ENCODE assay signal across 42 mouse cellular contexts in the genomic region with DNA sequence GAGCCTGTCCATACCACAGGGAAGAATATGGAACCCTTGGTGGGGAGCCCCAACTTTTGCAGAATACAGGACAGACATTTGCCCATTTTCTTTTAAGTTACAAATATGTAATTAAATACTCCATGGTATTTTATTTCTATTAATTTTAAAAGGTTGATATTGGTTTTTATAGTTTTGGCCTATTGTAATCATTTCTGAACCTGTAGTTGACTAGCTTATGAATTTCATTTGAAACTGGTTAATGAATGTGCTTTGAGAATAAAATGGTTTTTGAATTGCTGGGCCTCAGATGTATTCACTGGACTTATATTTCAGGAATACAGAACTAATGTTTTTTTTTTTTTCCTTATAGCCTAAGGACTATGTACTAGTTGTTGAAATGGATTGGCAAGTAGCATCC. TPM values are rescaled to one million over a fixed set of nuclear protein-coding genes. Genes with fewer than 3 reads are reported as not detected.
"Had no signal": no experiment of that assay in that cellular context is flagged by ENCODE, and none has a peak within 500 bp of the region (broad histone marks: within the 10 kb centered on the region; RNA-seq: fewer than 3 reads in every experiment).

A gene (plus strand): TSS at position 301 of the 400 bp plus-strand sequence.

- H3K4me1 ChIP-seq: heart, embryonic 10.5 days; heart, embryonic 12.5 days; heart, embryonic 13.5 days; heart, embryonic 15.5 days; hindbrain, embryonic 10.5 days; hindbrain, embryonic 12.5 days; hindbrain, embryonic 13.5 days; hindbrain, embryonic 15.5 days; intestine, embryonic 15.5 days had no signal

- DNase-seq: heart, postnatal 10 days; heart, postnatal 14 days; heart, postnatal 36 days; heart, postnatal 4 days; kidney, adult 11 months; kidney, adult 18-20 months; kidney, adult 2 months; kidney, adult 8-10 months; kidney, adult 9 months; kidney, postnatal 10 days; kidney, postnatal 14 days; kidney, postnatal 25 days; kidney, postnatal 36 days; kidney, postnatal 4 days; layer of hippocampus, adult 9-11 months; layer of hippocampus, postnatal 36 days had no signal

- H3K27me3 ChIP-seq: heart, embryonic 12.5 days; heart, embryonic 13.5 days; heart, embryonic 15.5 days; hindbrain, embryonic 12.5 days; hindbrain, embryonic 13.5 days; hindbrain, embryonic 15.5 days; intestine, embryonic 15.5 days; kidney, embryonic 15.5 days had no signal

- H3K27ac ChIP-seq: heart, embryonic 10.5 days; heart, embryonic 13.5 days; heart, embryonic 15.5 days; hindbrain, embryonic 10.5 days; hindbrain, embryonic 12.5 days; hindbrain, embryonic 13.5 days; hindbrain, embryonic 14.5 days; hindbrain, embryonic 15.5 days; hindbrain, postnatal 0 days; intestine, embryonic 15.5 days; kidney, embryonic 15.5 days; kidney, postnatal 0 days; layer of hippocampus, adult 2 months had no signal

- H3K9ac ChIP-seq: heart, embryonic 12.5 days; heart, embryonic 13.5 days; heart, embryonic 15.5 days; hindbrain, embryonic 12.5 days; hindbrain, embryonic 13.5 days; hindbrain, embryonic 14.5 days; hindbrain, embryonic 15.5 days; intestine, embryonic 15.5 days; kidney, embryonic 15.5 days had no signal

- H3K9me3 ChIP-seq: heart, embryonic 10.5 days; heart, embryonic 12.5 days; heart, embryonic 13.5 days; heart, embryonic 15.5 days; hindbrain, embryonic 10.5 days; hindbrain, embryonic 12.5 days; hindbrain, embryonic 13.5 days; hindbrain, embryonic 15.5 days; intestine, embryonic 15.5 days; kidney, embryonic 15.5 days had no signal

- H3K4me3 ChIP-seq: heart, embryonic 10.5 days; heart, embryonic 12.5 days; heart, embryonic 13.5 days; heart, embryonic 15.5 days; hindbrain, embryonic 10.5 days; hindbrain, embryonic 12.5 days; hindbrain, embryonic 13.5 days; hindbrain, embryonic 15.5 days; intestine, embryonic 15.5 days; kidney, embryonic 15.5 days; layer of hippocampus, adult 2 months had no signal

RNA-seq across cellular contexts. Expression of the gene that starts here (rescaled TPM):
- total RNA-seq: heart, postnatal 36 days; hematopoietic stem cell, adult 5-6 weeks; hindbrain, postnatal 0 days; layer of hippocampus, postnatal 14 days had no signal
- polyA plus RNA-seq: heart, embryonic 11.5 days; heart, embryonic 14.5 days; heart, embryonic 15.5 days; heart, embryonic 16.5 days; heart, postnatal 0 days; hindbrain, embryonic 14.5 days; hindbrain, postnatal 0 days; inflammation-experienced regulatory T-cells, adult 6 months; intestine, embryonic 14.5 days; intestine, embryonic 16.5 days; kidney, embryonic 14.5 days; kidney, embryonic 16.5 days; large intestine, adult 2 months had no signal
